Mouse (Mus musculus) Muller cell, postnatal 12 days (primary cell): Measurements from ENCODE around the gene 4930544D05Rik.
"Not testable (repeated sequence)": the region's sequence is repeated elsewhere in the genome, so short reads cannot be mapped to it uniquely, and the experiment has no call there.

Experiments used
- DNase-seq: peaks from one replicate; pipeline ENCODE4 v3.0.0-alpha.2; 2015; ENCODE audit errors: inconsistent ontology term

4930544D05Rik gene

GRCm38 (mm10) chr11:70615516-70616093 lies at the start of gene 4930544D05Rik:
4930544D05Rik (plus strand) TSS chr11:70615848.
- DNase-seq: no peak

- no peak for DNase-seq
Measured at GRCm38 (mm10) chr11:70566586-70566985, 49.1 kb upstream of the 4930544D05Rik start.

- DNase-seq: not testable (repeated sequence)
Measured at GRCm38 (mm10) chr11:70570614-70571013, 45.0 kb upstream of the 4930544D05Rik start.

GRCm38 (mm10) chr11:70571641-70572040 lies 44.0 kb upstream of the 4930544D05Rik start:
- no peak for DNase-seq

- DNase-seq: no peak
Measured at GRCm38 (mm10) chr11:70572348-70572902, 43.2 kb upstream of the 4930544D05Rik start.

GRCm38 (mm10) chr11:70573872-70574271 lies 41.8 kb upstream of the 4930544D05Rik start:
- peak; percentile 76 for DNase-seq

GRCm38 (mm10) chr11:70577201-70577600 lies 38.4 kb upstream of the 4930544D05Rik start:
- DNase-seq: no peak

GRCm38 (mm10) chr11:70578962-70579361 lies 36.7 kb upstream of the 4930544D05Rik start:
- DNase-seq: no peak

- no peak for DNase-seq
Measured at GRCm38 (mm10) chr11:70579710-70580357, 35.8 kb upstream of the 4930544D05Rik start.

GRCm38 (mm10) chr11:70580358-70580720 lies 35.3 kb upstream of the 4930544D05Rik start:
- no peak for DNase-seq

- no peak for DNase-seq
Measured at GRCm38 (mm10) chr11:70580921-70581320, 34.7 kb upstream of the 4930544D05Rik start.

GRCm38 (mm10) chr11:70582196-70582595 lies 33.5 kb upstream of the 4930544D05Rik start:
- no peak for DNase-seq

GRCm38 (mm10) chr11:70583022-70583714 lies 32.5 kb upstream of the 4930544D05Rik start:
- DNase-seq: no peak

GRCm38 (mm10) chr11:70583775-70584174 lies 31.9 kb upstream of the 4930544D05Rik start:
- no peak for DNase-seq

GRCm38 (mm10) chr11:70585457-70585856 lies 30.2 kb upstream of the 4930544D05Rik start:
- peak; percentile 94 for DNase-seq

GRCm38 (mm10) chr11:70586261-70586660 lies 29.4 kb upstream of the 4930544D05Rik start:
- DNase-seq: no peak

GRCm38 (mm10) chr11:70586954-70587353 lies 28.7 kb upstream of the 4930544D05Rik start:
- DNase-seq: no peak

GRCm38 (mm10) chr11:70591733-70592132 lies 23.9 kb upstream of the 4930544D05Rik start:
- DNase-seq: no peak

- no peak for DNase-seq
Measured at GRCm38 (mm10) chr11:70594253-70594989, 21.2 kb upstream of the 4930544D05Rik start.

- DNase-seq: no peak
Measured at GRCm38 (mm10) chr11:70595638-70596037, 20.0 kb upstream of the 4930544D05Rik start.

GRCm38 (mm10) chr11:70596094-70596493 lies 19.6 kb upstream of the 4930544D05Rik start:
- no peak for DNase-seq

- no peak for DNase-seq
Measured at GRCm38 (mm10) chr11:70597301-70597700, 18.3 kb upstream of the 4930544D05Rik start.
